Mouse (Mus musculus) layer of hippocampus, adult 9-10 months (tissue): ENCODE measurements around the gene Cacna1g.

ENCODE experiments used
- DNase-seq: peaks from one replicate; pipeline ENCODE4 v3.0.0; 2022; ENCODE audit warnings: low spot score

The Cacna1g gene

DNA sequence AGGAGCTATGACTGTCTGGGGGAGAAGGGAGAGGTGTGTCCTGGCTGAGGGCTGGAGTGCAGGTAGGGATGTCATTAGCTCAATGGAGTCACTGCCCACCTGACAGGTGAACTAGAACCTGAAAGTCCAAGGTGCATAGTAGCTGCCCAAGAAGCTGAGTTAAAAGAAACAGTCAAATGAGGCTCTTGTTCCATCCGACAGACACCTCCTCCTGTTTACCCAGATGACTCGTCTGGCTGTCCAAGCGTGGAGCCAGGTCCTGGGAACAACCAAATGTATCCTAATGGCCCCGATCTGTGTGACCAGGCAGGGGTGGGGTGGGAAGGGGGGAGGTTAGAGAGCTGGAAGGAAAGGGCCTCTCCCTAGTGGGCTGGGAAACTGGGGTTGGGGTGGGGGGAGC, 28.7 kb downstream of the Cacna1g start:
- DNase-seq: no peak

DNA sequence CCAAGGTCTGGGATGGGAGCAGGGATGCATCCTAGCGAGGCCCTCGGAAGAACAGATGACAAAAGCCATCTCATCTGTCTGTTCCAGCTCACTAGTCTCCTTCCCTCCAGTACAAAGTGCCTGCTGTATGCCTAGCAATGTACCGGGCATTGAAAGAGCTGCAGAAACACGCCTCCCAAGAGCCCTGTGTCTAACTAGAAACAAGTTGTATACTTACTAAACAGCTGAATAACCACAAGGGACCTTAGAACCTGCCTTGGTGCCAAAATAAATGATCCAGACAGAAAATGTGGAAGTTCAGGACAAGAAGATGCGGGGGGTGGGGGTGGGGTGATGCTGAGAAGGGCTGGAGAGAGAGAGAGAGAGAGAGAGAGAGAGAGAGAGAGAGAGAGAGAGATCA, 29.2 kb downstream of the Cacna1g start:
- no peak for DNase-seq

DNA sequence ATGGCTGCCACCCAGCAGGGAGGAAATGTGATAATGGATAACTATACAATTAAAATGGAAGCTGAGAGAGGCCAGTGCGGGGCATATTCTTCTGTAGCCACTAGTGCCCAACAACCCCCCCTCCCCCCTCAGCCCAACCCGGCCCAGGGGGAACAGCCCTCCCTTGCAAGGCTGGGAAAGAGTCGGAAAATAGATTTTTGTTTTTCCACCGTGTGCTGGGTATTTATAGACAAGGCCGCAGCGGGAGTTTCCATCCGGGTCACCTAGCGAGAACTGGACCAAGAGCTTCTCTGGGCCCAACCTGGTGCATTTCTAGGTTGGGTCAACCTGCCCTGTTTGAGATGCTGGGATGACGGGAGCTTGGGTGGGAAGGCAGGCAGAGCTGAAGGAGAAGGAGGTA, 32.2 kb downstream of the Cacna1g start:
- no peak for DNase-seq

DNA sequence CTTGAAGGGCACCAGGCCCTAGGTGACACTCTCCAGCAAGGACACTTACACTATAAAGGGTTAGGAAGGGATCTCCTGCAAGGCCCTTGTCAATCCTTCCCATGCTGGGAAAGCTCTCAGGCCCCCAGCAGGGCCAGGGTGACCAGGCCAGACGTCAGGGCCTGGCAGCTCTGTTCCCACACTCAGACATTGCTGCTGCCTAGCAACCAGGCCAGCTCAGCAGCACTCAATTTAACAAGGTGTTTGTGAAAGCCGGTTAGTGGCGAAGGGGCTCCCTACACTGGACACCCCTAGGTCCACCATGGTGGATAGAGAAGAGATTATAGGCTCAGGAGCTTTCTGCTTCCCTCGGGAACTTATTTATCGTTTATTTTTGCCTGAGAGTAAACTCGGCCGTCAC, 32.9 kb downstream of the Cacna1g start:
- no peak for DNase-seq

DNA sequence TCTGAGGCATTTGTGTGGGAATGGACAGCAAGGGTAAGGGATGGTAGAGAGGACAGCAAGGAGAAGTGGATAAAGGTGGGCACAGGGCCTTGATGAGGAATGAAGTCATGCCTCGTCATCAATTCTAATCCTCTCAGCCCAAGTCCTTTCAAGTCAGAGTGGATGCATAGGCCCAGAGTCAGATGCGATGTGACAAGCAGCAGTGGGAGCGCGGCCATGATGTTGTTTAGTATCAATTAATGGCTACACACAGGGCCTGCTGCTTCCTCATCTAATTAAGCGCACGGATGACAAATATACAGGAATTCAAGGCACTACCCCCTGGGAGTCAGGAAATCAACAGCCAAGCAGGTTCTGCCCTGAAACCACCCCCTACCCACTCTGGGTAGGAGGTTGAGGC, 33.6 kb downstream of the Cacna1g start:
- no peak for DNase-seq

DNA sequence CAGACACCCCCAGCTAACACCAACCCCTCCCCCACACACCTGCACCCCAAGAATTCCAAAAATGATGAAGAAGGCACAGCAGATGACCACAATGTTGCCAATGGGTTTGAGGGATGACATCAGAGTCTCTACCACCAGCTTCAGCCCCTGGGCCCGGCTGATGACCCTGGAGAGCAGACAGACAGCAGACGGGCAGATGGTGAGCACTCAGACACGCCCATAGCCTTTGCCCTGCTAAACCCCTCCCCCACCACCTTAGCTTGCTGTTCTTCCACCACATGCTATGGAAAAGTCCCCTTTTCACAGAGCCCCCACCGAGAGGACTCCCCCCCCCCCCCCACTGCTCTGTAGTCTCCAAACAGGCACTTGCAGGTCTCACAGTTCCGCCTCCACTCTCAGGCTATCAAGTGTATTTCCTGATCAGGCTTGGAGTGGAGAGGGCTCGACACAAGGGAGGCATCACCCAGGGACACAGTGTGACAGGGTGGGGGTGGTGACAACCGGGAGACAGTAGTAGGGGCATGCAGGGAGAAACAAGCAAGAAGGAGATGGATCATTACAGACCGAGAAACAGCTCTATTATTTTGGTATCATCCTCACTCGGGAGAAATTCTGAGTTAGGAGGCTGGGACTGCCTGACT, 44.9 kb downstream of the Cacna1g start:
- no peak for DNase-seq

DNA sequence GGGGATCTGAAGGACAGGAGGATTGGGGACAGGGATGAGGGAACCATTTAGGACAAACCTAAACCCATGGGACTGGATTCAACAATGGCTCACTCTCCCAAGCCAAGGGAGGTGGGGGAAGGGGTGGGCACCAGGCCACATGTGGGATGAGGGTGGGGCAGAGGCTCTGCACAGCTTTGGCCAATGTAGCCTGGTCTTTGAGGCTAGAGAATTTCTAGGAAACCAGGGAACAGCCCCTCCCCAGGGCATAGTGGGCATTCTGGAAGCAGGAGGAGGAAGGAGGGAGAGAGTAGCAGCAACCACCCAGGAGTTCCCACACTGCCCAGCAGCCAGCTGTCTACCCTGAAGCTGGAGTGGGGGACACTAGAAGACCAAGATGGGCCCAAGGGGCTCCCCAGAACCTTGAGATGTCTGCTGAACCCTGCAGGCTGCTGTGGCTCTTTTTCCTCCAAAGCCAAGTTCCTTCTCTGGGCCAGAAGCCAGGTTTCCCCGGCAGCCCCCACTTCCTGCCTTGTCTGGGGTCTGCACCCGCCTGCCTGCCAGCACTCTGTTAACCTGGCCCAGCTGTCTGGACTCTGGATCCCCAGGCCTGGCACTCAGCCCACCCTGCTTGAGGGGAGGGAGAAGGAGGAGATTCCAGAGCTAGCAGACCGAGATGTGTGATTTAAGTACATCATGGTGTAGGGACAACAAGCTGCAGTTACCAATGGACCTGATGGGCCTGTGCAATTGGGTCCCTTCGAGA, 45.7 kb downstream of the Cacna1g start:
- no peak for DNase-seq

DNA sequence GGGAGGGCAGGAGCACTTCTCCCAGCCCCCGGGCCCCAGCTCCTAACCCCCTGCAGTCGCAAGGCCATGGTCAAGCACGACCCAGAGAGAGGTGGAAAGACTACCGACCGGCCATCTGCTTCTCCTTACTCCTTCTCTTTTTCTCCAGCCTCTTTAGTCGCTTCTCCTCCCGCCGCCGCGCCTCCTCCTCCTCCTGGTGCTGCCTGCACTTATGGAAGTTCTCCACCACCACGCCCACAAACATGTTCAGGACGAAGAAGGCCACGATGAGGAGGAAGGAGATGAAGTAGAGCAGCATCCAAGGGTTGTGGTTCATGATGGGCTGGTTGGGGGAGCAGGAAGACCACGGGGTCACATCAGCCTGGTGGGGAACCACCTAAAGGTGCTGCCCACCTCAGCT, 48.3 kb downstream of the Cacna1g start:
- DNase-seq: no peak

DNA sequence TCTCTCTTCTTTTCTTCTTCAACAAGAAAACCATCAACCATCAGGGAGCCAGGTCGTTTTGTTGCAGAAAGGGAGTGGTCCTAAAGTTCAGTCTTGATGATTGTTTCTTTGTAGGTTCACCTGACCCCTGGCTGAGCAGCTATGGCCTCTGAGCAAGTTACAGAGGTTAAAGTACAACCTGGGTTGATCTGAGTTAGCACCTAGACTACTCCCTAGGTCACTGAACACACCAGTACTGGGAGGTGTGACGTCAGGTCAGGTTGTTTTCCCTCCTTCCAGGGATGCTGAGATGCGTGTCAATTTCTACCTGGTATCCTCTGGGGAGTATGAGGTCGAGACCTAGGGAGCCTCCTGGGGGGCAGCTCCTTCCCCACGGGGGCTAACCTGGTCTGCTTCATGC, 48.8 kb downstream of the Cacna1g start:
- no peak for DNase-seq

DNA sequence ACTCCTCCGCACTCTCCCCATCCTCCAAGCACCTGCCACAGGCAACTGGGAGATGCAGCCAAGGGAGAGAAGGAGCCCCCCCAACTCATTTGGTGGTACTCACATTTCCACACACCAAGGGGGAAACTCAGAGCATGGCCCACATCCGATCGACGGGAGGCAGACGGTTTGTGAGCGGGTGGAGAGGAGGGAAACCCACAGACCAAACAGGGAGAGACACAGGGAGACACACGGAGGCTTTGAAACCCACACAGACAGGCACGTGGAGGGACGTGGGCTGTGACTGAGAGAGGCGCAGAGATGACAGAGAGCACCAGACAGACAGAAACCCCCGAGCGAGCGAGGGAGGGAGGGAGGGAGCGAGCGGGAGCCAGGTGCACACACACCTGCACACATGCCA, 49.6 kb downstream of the Cacna1g start:
- DNase-seq: no peak

DNA sequence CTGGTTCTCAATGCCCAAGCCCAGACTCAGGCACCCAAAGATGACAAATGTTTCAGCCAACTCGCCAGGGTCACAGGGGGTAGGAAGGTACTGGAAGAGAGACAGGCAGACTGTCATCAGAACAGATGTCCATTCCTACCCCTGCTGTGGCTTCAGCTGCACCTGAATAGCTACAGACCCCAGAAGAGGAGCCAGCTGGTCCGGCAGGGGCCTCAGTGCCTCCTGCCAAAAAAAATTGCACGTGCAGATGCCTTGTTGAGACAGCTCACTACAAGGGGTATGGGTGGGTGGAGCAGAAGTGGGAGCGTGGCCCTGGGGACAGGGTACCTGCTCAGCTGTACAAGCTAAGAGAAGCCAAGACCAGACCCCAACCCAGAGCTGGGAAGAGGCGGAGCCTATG, 50.1 kb downstream of the Cacna1g start:
- DNase-seq: no peak

DNA sequence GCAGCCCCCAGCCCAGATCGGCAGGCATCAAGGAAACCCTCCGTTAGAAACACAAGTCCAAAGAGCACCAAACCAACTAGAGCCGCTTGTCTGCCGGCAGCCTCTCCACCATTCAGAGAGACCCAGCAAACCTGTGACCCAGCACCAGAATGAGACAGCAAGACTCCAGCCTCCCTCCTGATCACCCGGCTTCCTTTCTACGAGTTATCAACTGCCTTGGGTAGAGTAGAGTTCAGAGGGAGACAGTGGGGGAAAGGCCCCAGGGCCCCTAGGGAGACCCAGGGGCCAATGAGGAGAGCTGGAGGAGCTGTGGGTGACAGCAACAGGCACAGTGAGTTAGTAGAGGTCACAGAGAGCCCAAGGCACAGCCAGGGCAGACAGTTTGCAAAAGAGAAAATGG, 53.0 kb downstream of the Cacna1g start:
- no peak for DNase-seq

DNA sequence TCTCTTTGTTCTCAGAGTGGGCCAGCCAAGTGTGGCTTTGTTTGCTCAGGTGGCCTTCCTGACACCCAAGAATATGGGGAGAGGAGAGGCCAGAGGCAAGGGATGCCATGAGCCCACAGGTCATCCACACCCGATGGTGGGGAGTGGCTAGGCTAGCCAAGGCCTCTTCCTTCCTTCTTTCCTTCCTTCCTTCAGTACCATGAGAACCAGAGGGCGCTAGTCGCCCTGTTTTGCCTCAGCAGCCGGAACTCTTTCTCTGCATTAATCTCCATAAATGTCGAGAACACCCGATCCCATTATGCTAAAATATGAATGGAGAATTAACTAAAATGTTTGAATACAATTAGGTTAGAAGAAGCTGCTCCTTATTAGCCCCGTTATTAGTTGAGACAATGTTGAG, 53.7 kb downstream of the Cacna1g start:
- no peak for DNase-seq

DNA sequence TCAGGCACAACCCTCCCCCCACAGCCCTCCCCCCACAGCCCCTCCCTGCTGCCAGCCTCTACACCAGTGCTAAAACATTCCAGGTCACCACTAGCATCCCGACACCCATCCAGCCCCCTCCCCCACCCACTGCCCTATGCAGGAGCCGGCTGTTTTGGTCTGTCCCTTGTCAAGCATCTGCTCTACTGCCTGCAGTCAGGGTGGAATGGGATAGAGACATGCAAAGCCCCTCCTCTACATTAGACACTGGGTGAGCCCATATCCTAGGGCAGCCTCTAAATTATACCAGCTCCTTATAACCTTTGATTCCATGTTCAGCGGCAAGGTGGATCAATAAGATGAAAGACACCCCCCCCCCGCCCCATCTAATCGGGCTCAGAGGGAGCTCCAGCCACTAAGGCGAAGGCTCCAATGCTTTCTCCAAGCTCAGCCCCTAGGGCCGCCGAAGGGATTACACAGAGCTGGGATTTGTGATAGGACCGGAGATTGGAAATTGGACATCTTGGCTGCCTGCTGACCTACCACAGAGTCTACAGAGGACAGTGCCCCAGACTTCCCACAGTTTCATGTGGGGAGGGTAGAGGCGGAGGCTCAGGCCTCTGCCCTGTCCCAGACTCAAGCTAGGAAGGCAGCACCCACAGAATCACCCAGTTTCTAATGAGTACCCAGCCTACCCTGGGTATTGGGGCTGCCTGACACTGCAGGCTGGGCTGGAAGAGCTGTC, 54.8 kb downstream of the Cacna1g start:
- DNase-seq: no peak

DNA sequence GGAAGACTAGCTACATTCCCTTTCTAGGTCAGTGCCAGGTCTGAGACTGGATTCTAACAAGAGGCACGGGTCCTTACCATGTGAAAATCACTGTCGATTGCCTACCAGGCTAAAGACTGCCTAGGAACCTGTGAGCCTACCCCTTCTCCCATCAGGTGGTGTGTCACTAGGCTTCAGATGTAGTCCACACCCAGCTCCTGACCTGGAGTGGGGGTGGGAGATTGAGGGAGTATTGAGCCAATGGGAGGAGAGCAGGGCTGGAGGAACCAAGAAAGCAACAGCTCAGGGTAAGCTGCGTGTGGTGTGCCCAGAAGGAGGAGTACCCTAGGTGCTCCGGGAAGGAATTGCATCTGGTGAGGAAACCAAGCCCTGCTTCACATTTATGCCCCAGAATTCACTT, 60.0 kb downstream of the Cacna1g start:
- no peak for DNase-seq

DNA sequence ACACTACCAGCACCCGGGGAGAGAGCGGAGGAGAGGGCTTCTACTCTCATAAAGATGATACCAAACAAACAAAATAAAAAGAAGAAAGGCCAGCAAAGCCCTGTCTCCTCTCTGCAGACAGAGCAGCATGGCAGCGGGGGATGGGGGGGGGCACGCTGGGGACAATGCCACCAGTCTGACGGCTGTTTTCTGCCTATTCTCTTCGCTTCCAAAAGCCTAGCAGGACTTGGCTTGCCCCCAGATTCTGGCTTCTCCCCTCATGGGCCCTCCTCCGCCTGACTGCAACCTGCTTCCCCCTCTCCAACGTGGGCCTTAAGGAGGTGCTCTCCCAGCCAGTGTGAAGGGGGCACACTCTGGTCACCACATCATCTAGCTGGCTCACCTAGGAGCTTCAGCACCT, 60.5 kb downstream of the Cacna1g start:
- no peak for DNase-seq

DNA sequence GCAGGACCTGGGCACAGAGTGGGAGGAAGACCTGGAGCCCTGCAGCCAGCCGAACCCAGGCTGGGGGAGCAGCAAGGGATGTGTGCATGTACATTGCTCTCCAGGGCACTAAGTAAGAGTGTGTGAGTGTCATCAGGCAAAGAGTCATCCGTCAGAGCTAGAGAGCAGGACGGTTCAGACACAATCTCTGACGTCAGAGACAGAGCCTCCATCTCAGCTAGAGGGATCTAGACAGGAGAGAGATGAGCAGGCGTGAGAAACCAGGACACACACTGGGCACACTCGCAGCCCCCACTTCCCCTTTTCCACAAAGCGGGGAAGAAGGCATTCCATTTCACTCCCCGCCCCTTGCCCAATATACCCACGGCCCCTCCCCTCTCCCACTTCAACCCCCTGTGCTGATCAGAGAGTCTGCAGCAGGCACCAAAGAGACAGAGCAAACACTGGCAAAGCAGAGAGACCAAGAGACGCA, 61.0 kb downstream of the Cacna1g start:
- no peak for DNase-seq

DNA sequence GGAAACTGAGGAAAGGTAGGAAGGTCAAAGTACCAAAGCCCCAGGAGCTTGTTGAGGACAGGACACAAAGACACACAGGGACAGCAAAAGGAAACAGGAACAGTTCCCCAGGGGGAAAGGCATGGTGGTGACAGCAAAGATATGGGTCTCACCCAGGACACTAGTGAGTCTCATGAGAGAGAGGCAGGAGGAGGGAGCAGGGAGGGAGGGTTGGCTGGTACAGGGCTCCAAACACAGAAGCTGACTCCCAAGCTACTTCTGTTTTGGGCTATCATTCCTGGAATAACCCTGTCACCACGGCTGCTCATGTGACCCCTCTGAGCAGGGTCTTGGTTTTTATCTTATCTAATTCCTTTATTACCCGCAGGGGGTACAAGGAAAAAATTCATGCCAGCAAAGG, 61.4 kb downstream of the Cacna1g start:
- DNase-seq: no peak

DNA sequence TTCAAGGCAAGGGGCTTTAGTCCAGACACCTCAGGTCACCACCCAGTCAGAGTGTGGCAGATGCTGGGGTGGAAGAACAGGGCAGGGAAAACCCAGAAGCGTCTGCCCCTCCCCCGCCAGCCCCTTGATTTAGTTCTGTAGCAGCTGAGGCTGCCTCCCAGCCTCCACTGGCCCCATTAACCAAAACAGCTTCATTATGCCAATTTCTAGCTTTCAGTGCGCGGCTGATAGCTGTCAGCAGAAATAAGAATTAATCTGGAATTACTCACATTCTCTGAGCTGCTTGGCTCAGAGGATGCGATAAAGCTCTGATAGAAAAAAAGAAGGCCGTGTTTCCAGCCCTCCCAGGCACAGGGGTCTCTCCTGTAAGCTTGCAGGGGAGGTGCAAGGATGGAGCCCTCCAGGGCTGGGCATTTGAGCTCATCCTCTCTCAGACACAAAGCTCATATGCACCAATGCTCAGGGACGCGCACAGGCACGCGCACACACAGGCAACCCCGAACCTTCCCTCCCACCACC, 66.1 kb downstream of the Cacna1g start:
- no peak for DNase-seq

DNA sequence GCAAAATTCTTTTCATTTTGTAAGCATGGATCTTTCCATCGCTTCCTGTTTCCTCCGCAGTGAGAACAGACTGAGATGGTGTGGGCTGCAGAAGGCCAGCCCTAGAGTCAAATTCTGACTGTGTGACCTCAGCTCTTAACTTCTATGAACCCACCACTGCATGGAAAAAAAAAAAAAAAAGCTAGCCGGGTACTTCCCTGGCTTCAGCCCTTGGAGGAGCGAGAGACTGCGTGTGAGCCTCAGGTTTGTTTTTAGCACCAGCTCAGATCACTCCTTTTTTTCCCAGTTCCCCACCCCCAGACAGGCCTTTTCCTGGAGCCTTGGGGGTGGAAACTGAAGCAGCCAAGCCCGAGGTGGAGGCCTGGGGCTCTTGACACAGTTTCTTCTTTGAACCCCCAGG, 68.7 kb downstream of the Cacna1g start:
- DNase-seq: no peak

DNA sequence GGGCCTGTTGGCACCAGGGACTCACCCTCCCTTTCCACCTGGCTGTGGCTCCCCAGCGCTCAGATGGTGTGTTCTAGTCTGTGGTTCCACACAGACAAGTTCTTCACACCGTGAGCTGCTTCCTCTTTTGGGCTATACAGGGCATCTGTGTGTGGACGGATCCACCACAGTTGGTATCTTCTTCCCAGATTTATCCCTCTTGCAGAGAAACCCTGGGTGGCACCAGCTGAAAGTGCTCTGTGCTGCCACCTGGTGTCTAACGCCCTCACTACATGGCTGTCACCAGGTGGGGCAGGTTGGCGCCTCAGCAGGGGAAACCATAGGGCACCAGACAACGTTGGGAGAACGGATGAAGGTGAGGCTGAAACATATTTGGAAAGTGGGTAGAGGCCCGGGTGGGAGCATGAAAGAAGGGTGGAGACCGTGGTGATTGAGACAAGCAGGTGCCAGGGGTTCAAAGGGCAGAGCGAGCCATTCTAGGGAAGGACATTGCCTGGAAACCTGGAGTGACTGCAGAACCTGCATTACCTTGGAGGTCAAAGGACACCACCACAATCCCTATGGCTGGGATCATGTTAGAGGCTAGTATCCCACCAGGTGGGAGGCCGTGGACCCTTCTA, 69.2 kb downstream of the Cacna1g start:
- peak; percentile 61 for DNase-seq

DNA sequence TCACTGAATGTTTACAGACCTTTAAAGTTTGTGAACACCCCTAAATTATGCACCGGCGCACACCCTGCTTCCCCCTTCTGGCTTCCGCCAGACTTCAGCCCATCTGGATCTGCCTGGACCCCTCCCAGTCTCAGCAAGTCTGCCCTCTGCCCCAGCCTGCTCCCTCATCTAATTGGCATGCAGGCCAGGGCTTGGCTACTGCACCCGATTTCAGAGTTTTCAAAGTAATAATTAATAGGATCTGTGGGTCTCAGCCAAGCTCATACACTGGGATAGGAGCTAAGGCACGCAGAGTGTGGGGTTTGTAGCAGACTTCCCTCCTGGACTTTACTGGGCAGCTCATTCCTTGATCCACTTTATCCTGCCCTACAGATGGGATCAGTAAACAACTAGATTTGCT, 69.8 kb downstream of the Cacna1g start:
- no peak for DNase-seq

DNA sequence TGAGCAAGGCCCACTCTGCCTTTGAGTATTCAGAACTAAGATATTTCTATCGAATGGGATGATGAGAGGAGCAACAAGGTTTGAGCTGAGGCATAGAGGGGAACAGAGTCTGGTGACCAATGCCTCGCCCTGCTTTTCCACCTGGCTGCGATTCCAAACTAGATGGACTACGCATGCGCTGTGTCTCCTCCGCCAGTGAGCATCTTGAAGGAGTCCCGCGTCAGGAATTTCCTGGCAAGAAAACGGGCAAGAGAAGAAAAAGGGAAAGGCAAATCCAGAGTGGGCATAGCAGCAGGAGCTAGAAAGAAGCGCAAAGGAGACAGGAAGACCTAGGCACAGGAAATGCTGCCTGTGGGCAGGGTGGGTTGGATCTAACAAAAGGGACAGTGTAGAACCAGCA, 70.2 kb downstream of the Cacna1g start:
- no peak for DNase-seq
